Mouse (Mus musculus) cerebellum, postnatal 25 days (tissue): Measurements from ENCODE around the gene Srf.

Source experiments
- DNase-seq, 2 experiments: peaks; one replicate each; pipeline ENCODE4 v3.0.0; 2021; ENCODE audit warnings: mixed read lengths in 2 of 2

Gene Srf

GRCm38 (mm10) chr17:46513329-46513728 lies 42.6 kb downstream of the Srf start:
- no peak for DNase-seq

GRCm38 (mm10) chr17:46511059-46511710 lies 44.8 kb downstream of the Srf start:
- no peak for DNase-seq

GRCm38 (mm10) chr17:46505617-46506016 lies 50.4 kb downstream of the Srf start:
- DNase-seq, result no peak

GRCm38 (mm10) chr17:46503847-46504638 lies 51.9 kb downstream of the Srf start:
- DNase-seq, result no peak

GRCm38 (mm10) chr17:46502775-46503174 lies 53.2 kb downstream of the Srf start:
- DNase-seq, result no peak
